ENCODE assay signal across 18 mouse cellular contexts in genomic region chr7:118295855-118296254, GRCm38 (mm10). TPM values are rescaled to one million over a fixed set of nuclear protein-coding genes. Genes with fewer than 3 reads are reported as not detected.
DNase-seq lines count a peak whose midpoint lies in the region; ATAC-seq and TF ChIP-seq lines count a peak whose summit lies in the region.
"Had no signal": no experiment of that assay in that cellular context is flagged by ENCODE, and none has a peak within 500 bp of the region (broad histone marks: within the 10 kb centered on the region; RNA-seq: fewer than 3 reads in every experiment).

No protein-coding gene starts in this region.

- no peak for TF ChIP-seq RAD21 in MEL (IDR thresholded peaks at IDR 0.05; ENCODE audit: low read depth, low read length)

- H3K9ac ChIP-seq in liver, adult 2 months (ENCODE audit: low read depth, low read length), result no peak overlapping the region
- no peak overlapping the region for H3K9ac ChIP-seq in liver, embryonic 12.5 days
- 0 out of 2 replicates have a peak overlapping the region, but pooled peaks have one; percentile 15 for H3K9ac ChIP-seq in MEL (ENCODE audit: control insufficient read depth, low read depth, low read length, poor library complexity, severe bottlenecking)
- H3K9ac ChIP-seq: embryonic facial prominence, embryonic 13.5 days; embryonic facial prominence, embryonic 15.5 days; forebrain, embryonic 12.5 days; forebrain, embryonic 15.5 days; forebrain, postnatal 0 days had no signal

- peak; percentile 40 for DNase-seq in liver, adult 2 months (ENCODE audit: extremely low read depth, low read depth, low spot score)
- no peak for DNase-seq in MEL (ENCODE audit: low read depth, low spot score)
- no peak for DNase-seq in spleen, postnatal 36 days (ENCODE audit: low spot score in 2 of 2)
- DNase-seq: adrenal gland, adult 2 months; cerebellum, adult 11 months; cerebellum, adult 8-10 months; cerebellum, adult 9-11 months; embryo, embryonic 11 days; forebrain, postnatal 0 days had no signal

- H3K36me3 ChIP-seq in liver, adult 2 months (ENCODE audit: control insufficient read depth, insufficient read depth, low read length), result no peaks in the 10 kb centered on the region
- H3K36me3 ChIP-seq in liver, embryonic 12.5 days, result no peaks in the 10 kb centered on the region
- H3K36me3 ChIP-seq in MEL (ENCODE audit: control insufficient read depth in 1 of 2, insufficient read depth in 2 of 2, low read length in 2 of 2), result peaks cover 0 to 2% of the 10 kb centered on the region in 2 experiments; a peak in 1 of 4 replicates
- H3K36me3 ChIP-seq in small intestine, adult 2 months (ENCODE audit: control insufficient read depth, insufficient read depth, low read length), result no peaks in the 10 kb centered on the region
- H3K36me3 ChIP-seq: embryonic facial prominence, embryonic 13.5 days; embryonic facial prominence, embryonic 15.5 days; forebrain, embryonic 10.5 days; forebrain, embryonic 12.5 days; forebrain, embryonic 15.5 days had no signal

- H3K27ac ChIP-seq in liver, adult 2 months (replicated peaks; ENCODE audit: insufficient read depth, low read depth, low read length), result no peak overlapping the region
- no peak overlapping the region for H3K27ac ChIP-seq in liver, embryonic 12.5 days
- no peak overlapping the region for H3K27ac ChIP-seq in MEL (ENCODE audit: control insufficient read depth, low read depth, low read length)
- H3K27ac ChIP-seq in small intestine, adult 2 months (ENCODE audit: insufficient read depth, low read depth, low read length), result 0 out of 2 replicates have a peak overlapping the region, but pooled peaks have one; percentile 3
- H3K27ac ChIP-seq: embryonic facial prominence, embryonic 13.5 days; embryonic facial prominence, embryonic 15.5 days; forebrain, embryonic 10.5 days; forebrain, embryonic 12.5 days; forebrain, embryonic 15.5 days had no signal

- H3K27me3 ChIP-seq in liver, adult 2 months (ENCODE audit: control insufficient read depth, insufficient read depth, low read length), result no peaks in the 10 kb centered on the region
- H3K27me3 ChIP-seq in liver, embryonic 12.5 days (replicated peaks), result no peaks in the 10 kb centered on the region
- H3K27me3 ChIP-seq in MEL (ENCODE audit: control insufficient read depth in 1 of 2, insufficient read depth in 2 of 2, low read length in 2 of 2), result no peaks in the 10 kb centered on the region
- no peaks in the 10 kb centered on the region for H3K27me3 ChIP-seq in small intestine, adult 2 months (ENCODE audit: control insufficient read depth, insufficient read depth, low read length)
- H3K27me3 ChIP-seq: embryonic facial prominence, embryonic 13.5 days; embryonic facial prominence, embryonic 15.5 days; forebrain, embryonic 12.5 days; forebrain, embryonic 15.5 days had no signal

- H3K9me3 ChIP-seq in liver, embryonic 12.5 days (replicated peaks), result 0 out of 2 replicates have a peak, but pooled peaks cover 4% of the 10 kb centered on the region
- H3K9me3 ChIP-seq in MEL (replicated peaks; ENCODE audit: insufficient read depth, low read length), result no peaks in the 10 kb centered on the region
- H3K9me3 ChIP-seq: embryonic facial prominence, embryonic 15.5 days; forebrain, embryonic 12.5 days; forebrain, embryonic 15.5 days had no signal

- 70% methylated on average over 6 of the region's 6 CpGs for WGBS in liver, adult 2 months
- WGBS in liver, embryonic 12.5 days (ENCODE audit: insufficient replicate concordance), result 54% methylated on average over 6 of the region's 6 CpGs
- WGBS in small intestine, adult 2 months, result 62% methylated on average over 6 of the region's 6 CpGs

- H3K4me1 ChIP-seq in liver, adult 2 months (ENCODE audit: control insufficient read depth, insufficient read depth, low read length), result no peaks in the 10 kb centered on the region
- no peaks in the 10 kb centered on the region for H3K4me1 ChIP-seq in liver, embryonic 12.5 days
- peaks cover 0 to 9% of the 10 kb centered on the region in 2 experiments; a peak in 2 of 4 replicates for H3K4me1 ChIP-seq in MEL (ENCODE audit: control insufficient read depth in 1 of 2, insufficient read depth in 2 of 2, low read length in 2 of 2)
- H3K4me1 ChIP-seq in small intestine, adult 2 months (ENCODE audit: control insufficient read depth, insufficient read depth, insufficient read length, low read length), result peaks cover 4% of the 10 kb centered on the region; the same call in 1 of the 2 replicates

- no peak for ATAC-seq in liver, embryonic 12.5 days
- ATAC-seq in frontal cortex, adult (ENCODE audit: low TSS enrichment), result no peak
- ATAC-seq: forebrain, embryonic 15.5 days; forebrain, postnatal 0 days had no signal

- TF ChIP-seq POLR2A in liver, adult 2 months (IDR thresholded peaks at IDR 0.05; ENCODE audit: extremely low read depth, insufficient read depth, low read length), result no peak
- TF ChIP-seq POLR2A in MEL (IDR thresholded peaks at IDR 0.05; ENCODE audit: control insufficient read depth in 1 of 2, insufficient read depth in 1 of 2, low read depth in 1 of 2, low read length in 2 of 2, poor library complexity in 1 of 2), result no peak
- TF ChIP-seq POLR2A in small intestine, adult 2 months (IDR thresholded peaks at IDR 0.05; ENCODE audit: low read depth, low read length), result no peak

- TF ChIP-seq EP300 in MEL (IDR thresholded peaks at IDR 0.05; ENCODE audit: low read depth in 1 of 2, low read length in 2 of 2), result no peak

- H3K4me3 ChIP-seq in liver, adult 2 months (ENCODE audit: insufficient read depth, low read depth, low read length), result no peak overlapping the region
- H3K4me3 ChIP-seq in liver, embryonic 12.5 days, result no peak overlapping the region
- H3K4me3 ChIP-seq in MEL (ENCODE audit: control insufficient read depth in 1 of 2, insufficient read depth in 1 of 2, low read depth in 2 of 2, low read length in 2 of 2), result peak overlapping the region; percentile 6 to 22; a peak in 3 of 4 replicates
- H3K4me3 ChIP-seq in small intestine, adult 2 months (ENCODE audit: low read depth, low read length), result no peak overlapping the region
- H3K4me3 ChIP-seq: embryonic facial prominence, embryonic 13.5 days; embryonic facial prominence, embryonic 15.5 days; erythroblast, embryonic 14.5 days; forebrain, embryonic 10.5 days; forebrain, embryonic 12.5 days; forebrain, embryonic 15.5 days had no signal

- H3K4me2 ChIP-seq in liver, embryonic 12.5 days, result no peak overlapping the region
- H3K4me2 ChIP-seq: embryonic facial prominence, embryonic 13.5 days; embryonic facial prominence, embryonic 15.5 days; forebrain, embryonic 12.5 days; forebrain, embryonic 15.5 days had no signal

- no peak for TF ChIP-seq CTCF in liver, adult 2 months (IDR thresholded peaks at IDR 0.05; ENCODE audit: low read depth, low read length)
- no peak for TF ChIP-seq CTCF in MEL (IDR thresholded peaks at IDR 0.05 in 2 of 3, conservative IDR thresholded peaks at IDR 0.05 in 1 of 3; ENCODE audit: control insufficient read depth in 1 of 3, insufficient read depth in 1 of 3, low read depth in 2 of 3, low read length in 3 of 3, poor library complexity in 1 of 3, severe bottlenecking in 1 of 3)
- no peak for TF ChIP-seq CTCF in small intestine, adult 2 months (IDR thresholded peaks at IDR 0.05; ENCODE audit: extremely low read depth, insufficient read length, insufficient replicate concordance, low read depth, low read length)

- H3K79me2 ChIP-seq in liver, adult 2 months (ENCODE audit: control insufficient read depth, insufficient read depth, low read length), result no peaks in the 10 kb centered on the region
- H3K79me2 ChIP-seq in MEL (ENCODE audit: control insufficient read depth, insufficient read depth, low read length, poor library complexity), result no peaks in the 10 kb centered on the region

TF ChIP-seq in MEL, 35 proteins besides CTCF, POLR2A, EP300 and RAD21 (continues in another document):
- TF ChIP-seq CHD2 (IDR thresholded peaks at IDR 0.05; ENCODE audit: low read length), result no peak
- no peak for TF ChIP-seq SIN3A (IDR thresholded peaks at IDR 0.05; ENCODE audit: low read length)
- TF ChIP-seq USF1 (IDR thresholded peaks at IDR 0.05; ENCODE audit: low read depth, low read length), result peak; percentile 68; the same call in 1 of the 2 replicates
- no peak for TF ChIP-seq RCOR1 (IDR thresholded peaks at IDR 0.05; ENCODE audit: low read depth, low read length)
- no peak for TF ChIP-seq E2F4 (IDR thresholded peaks at IDR 0.05; ENCODE audit: borderline replicate concordance, low read depth, low read length)
- TF ChIP-seq GABPA (IDR thresholded peaks at IDR 0.05; ENCODE audit: low read depth, low read length), result no peak
- TF ChIP-seq ETS1 (IDR thresholded peaks at IDR 0.05; ENCODE audit: low read depth, low read length), result no peak
- TF ChIP-seq TAL1 (IDR thresholded peaks at IDR 0.05; ENCODE audit: low read length), result no peak
- no peak for TF ChIP-seq CHD1 (IDR thresholded peaks at IDR 0.05; ENCODE audit: low read depth, low read length)
- 0 out of 4 replicates have a peak, but pooled peaks of 1 of the 2 experiments have one; percentile 42 for TF ChIP-seq USF2 (IDR thresholded peaks at IDR 0.05; ENCODE audit: borderline replicate concordance in 1 of 2, insufficient read depth in 1 of 2, low read depth in 1 of 2, low read length in 2 of 2)
- TF ChIP-seq TBP (IDR thresholded peaks at IDR 0.05; ENCODE audit: low read depth, low read length), result no peak
- TF ChIP-seq NRF1 (IDR thresholded peaks at IDR 0.05; ENCODE audit: insufficient read depth, low read depth, low read length, poor library complexity, severe bottlenecking), result no peak
- no peak for TF ChIP-seq UBTF (IDR thresholded peaks at IDR 0.05; ENCODE audit: borderline replicate concordance, insufficient read depth, low read depth, low read length)
- no peak for TF ChIP-seq HCFC1 (IDR thresholded peaks at IDR 0.05; ENCODE audit: low read depth, low read length)
- peak; percentile 53 for TF ChIP-seq BHLHE40 (IDR thresholded peaks at IDR 0.05; ENCODE audit: borderline replicate concordance, low read depth, low read length)
- no peak for TF ChIP-seq POLR2AphosphoS2 (IDR thresholded peaks at IDR 0.05; ENCODE audit: low read length)
- TF ChIP-seq ZC3H11A (IDR thresholded peaks at IDR 0.05; ENCODE audit: low read depth, low read length), result no peak
- no peak for TF ChIP-seq MAX (IDR thresholded peaks at IDR 0.05; ENCODE audit: low read length)
- TF ChIP-seq ZNF384 (IDR thresholded peaks at IDR 0.05; ENCODE audit: low read depth, low read length), result no peak
- peak; percentile 46; the same call in 1 of the 2 replicates for TF ChIP-seq MXI1 (IDR thresholded peaks at IDR 0.05; ENCODE audit: low read depth, low read length)
- TF ChIP-seq TCF12 (IDR thresholded peaks at IDR 0.05; ENCODE audit: low read depth, low read length), result no peak

RNA-seq across cellular contexts. Expression of gene Smg1, which starts 52.4 kb away (rescaled TPM):
- total RNA-seq in liver, adult 2 months (2014; rRNA removed), result 27.9 and 33.3 TPM in 2 replicates
- 5.5 and 5.7 TPM in 2 replicates for polyA plus RNA-seq in liver, adult 2 months (2012; rRNA removed)
- 10.3 and 10.8 TPM in 2 replicates for polyA plus RNA-seq in liver, embryonic 12.5 days (2016; fragmentation: Nextera tagmentation; extraction: Ambion mirVana)
- 24.2 and 26.6 TPM in 2 replicates for total RNA-seq in MEL (2012; rRNA removed)
- polyA plus RNA-seq in MEL (2012; ENCODE audit: insufficient read depth in 1 of 2, insufficient read length in 2 of 2, low read depth in 1 of 2, low replicate concordance in 2 of 2, missing spikeins in 1 of 2), result 10 to 100 TPM; 32.6 to 49.6 TPM
- polyA plus RNA-seq in small intestine, adult 2 months (2012; rRNA removed), result 20.1 and 38.3 TPM in 2 replicates

Comparison
In these comparisons a context has a peak if more than half of its experiments do, and no peak if none do; other contexts are left out.
1. H3K4me3 ChIP-seq: peak in MEL (2 of 2); none in liver, adult 2 months (single experiment), liver, embryonic 12.5 days (single experiment) and small intestine, adult 2 months (single experiment).